Mouse (Mus musculus) heart, postnatal 25 days (tissue): Measurements from ENCODE around the gene Slc44a1. TPM values are rescaled to one million over a fixed set of nuclear protein-coding genes. Genes with fewer than 3 reads are reported as not detected.

ENCODE experiments used
- DNase-seq: peaks from one replicate; pipeline ENCODE4 v3.0.0; 2022; ENCODE audit warnings: low spot score
- intact Hi-C: fragments of 180-260 bp; cut with DNase I; formaldehyde crosslinking; loops from one replicate; pipeline ENCODE4 v1.15.1; 2025
- total RNA-seq, 2 experiments: library from RNA; stranded (reverse); gene quantifications; 2 replicates each; pipeline ENCODE4 v1.2.3; 2021

The Slc44a1 gene
- total RNA-seq, 2 experiments from 2014 or later = 30.8 to 34.6 TPM

DNA sequence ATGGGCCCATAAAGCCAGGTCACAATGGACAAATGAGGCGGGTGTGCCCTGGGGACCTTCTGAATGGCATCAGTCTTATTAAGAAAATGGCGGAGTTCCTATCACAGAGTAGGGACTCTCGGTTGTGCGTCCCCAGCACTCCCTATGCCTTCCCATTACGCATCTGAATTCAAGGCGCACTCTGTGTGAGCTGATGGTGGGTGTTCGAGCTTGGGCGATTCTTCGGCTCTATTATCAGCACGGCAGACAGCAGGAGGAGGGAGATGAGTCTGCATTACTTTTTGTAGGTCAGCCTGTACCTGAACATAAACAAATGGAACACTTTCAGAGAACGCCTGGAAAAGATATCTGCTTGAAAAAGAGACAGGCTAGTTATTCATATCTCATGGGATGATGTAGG lies 151.3 kb downstream of the Slc44a1 start:
- intact Hi-C loops = loop anchor here (5.0 to 10.0 kb wide), 3 partner anchors 209 to 479 kb away; no protein-coding TSS in a partner anchor
- no peak for DNase-seq

- DNase-seq = peak; percentile 36
- intact Hi-C loops = loop anchor here (2.0 to 10.0 kb wide), 4 partner anchors 15 to 480 kb away; no protein-coding TSS in a partner anchor
Observed at GRCm38 (mm10) chr4:53591941-53592340, 151.7 kb downstream of the Slc44a1 start.

- peak; percentile 69 for DNase-seq
Observed at GRCm38 (mm10) chr4:53592386-53592785, 152.2 kb downstream of the Slc44a1 start.

DNA sequence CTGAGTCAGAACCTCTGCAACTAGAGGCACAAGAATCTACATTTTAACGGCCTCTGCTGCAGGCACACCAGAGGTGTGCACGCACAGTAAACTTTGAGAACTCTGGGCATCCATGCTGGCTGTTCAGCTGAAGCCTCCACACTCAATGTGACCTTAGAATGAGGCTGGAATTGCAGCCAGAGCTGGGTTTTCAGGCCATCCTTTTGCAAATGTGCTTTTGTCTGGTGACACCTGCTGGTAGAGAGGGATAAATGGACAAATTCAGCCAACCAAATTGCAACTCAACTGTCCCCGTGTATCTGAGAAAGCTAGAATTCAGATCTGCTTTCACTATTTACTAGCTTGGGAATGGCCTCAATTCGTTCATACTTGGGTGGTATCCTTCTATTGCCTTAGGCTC lies 154.0 kb downstream of the Slc44a1 start:
- intact Hi-C loops = loop anchor here (2.0 to 10.0 kb wide), 4 partner anchors 49 to 482 kb away; no protein-coding TSS in a partner anchor
- peak; percentile 32 for DNase-seq

More at GRCm38 (mm10) chr4:53592386-53592785, 152.2 kb downstream of the Slc44a1 start:
- intact Hi-C loops = loop anchor here (2.0 to 10.0 kb wide), 4 partner anchors 16 to 480 kb away; no protein-coding TSS in a partner anchor

GRCm38 (mm10) chr4:53595246-53596062 lies 155.2 kb downstream of the Slc44a1 start:
- intact Hi-C loops = loop anchor here (2.0 to 10.0 kb wide), 2 partner anchors 51 to 401 kb away; no protein-coding TSS in a partner anchor
- DNase-seq = no peak

DNA sequence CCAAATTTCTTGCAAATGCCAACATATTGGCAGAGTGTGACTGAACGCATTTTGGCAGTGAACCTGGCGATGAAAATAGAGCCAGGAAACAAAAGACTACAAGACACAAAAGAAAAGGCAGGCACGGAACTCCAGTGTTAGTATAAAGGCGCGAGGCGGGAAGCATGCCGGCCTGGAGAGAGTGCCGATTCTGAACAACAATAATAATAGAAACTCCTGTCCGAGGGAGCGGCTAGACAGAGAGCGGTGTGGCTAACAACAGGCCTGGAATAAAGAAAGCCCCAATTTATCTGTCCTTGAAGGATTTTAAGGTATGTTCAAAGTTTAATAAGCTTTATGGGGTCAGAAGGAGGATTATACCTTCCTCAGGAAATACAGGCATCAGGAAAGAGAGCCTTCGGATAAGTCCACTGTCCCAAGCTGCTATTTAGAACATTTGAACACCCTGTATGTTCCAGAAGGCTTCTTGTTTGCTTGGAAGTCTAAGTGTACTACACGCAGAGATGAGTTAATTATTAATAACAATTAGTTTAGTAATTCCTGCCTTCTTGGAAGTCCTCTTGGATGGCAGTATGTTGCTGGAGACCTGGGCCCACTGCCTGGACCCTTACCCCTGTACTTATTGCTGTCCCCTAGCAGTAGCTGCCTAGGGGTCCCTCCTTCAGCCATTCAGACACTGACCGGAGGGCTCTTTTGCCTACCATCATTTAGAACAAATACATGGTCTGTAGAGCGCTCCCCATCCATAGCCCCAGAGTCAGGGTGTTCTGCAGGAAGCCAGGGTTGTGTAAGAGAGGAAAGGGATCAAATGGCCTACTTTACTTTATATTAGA lies 156.1 kb downstream of the Slc44a1 start:
- intact Hi-C loops = loop anchor here (10.0 kb wide), 1 partner anchor 401 kb away; no protein-coding TSS in a partner anchor
- DNase-seq = no peak

DNA sequence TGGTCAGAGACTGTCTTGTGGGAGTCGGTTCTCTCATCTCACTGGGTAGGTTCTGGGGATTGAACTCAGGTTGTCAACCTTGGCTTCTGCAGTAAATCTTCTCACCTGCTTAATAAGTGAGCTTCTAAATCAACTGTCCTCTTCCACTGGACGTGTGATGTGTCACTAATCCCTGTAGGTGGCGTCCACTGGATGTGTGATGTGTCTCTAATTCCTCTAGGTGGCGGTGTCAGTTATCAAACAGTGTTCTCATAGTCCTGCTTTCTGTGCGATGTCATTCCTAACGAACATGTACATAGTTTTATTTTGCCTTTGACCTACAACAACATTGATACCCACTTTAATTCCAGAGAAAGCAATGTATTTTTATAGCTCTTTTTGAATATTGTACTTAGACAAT lies 160.2 kb downstream of the Slc44a1 start:
- no peak for DNase-seq

GRCm38 (mm10) chr4:53614576-53615225 lies 174.5 kb downstream of the Slc44a1 start:
- intact Hi-C loops = no loop called here
- DNase-seq = no peak

More for the DNA sequence above, 160.2 kb downstream of the Slc44a1 start:
- intact Hi-C loops = loop anchor here (5.0 to 10.0 kb wide), 2 partner anchors 112 to 244 kb away; partner anchors contain the start of gene Fktn

GRCm38 (mm10) chr4:53617968-53618367 lies 177.8 kb downstream of the Slc44a1 start:
- no peak for DNase-seq
- intact Hi-C loops = no loop called here

- no peak for DNase-seq
- intact Hi-C loops = no loop called here
Observed at GRCm38 (mm10) chr4:53620104-53620503, 179.9 kb downstream of the Slc44a1 start.

DNA sequence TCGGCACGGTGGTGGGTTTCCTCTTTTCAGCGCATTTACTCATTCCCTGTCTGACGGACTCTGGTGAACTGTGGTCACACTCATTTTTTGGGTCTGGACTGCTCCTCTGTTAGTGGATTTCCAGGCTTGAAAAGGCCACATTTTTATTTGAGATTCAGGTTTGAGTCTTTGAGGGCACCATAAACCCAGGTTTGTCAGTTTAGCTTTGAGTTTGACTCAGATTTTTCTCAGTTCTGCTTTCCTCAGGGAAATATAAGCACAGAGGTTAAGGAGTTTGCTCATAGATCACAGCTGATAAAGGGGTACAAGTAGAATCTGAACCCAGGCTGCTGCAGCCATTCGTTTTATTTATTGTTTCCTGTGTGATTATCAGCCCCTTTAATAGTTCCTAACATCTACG lies 180.9 kb downstream of the Slc44a1 start:
- intact Hi-C loops = no loop called here

GRCm38 (mm10) chr4:53621490-53621889 lies 181.3 kb downstream of the Slc44a1 start:
- DNase-seq = no peak
- intact Hi-C loops = no loop called here

More for the DNA sequence above, 180.9 kb downstream of the Slc44a1 start:
- no peak for DNase-seq

GRCm38 (mm10) chr4:53623711-53624110 lies 183.5 kb downstream of the Slc44a1 start:
- no peak for DNase-seq
- intact Hi-C loops = no loop called here

DNA sequence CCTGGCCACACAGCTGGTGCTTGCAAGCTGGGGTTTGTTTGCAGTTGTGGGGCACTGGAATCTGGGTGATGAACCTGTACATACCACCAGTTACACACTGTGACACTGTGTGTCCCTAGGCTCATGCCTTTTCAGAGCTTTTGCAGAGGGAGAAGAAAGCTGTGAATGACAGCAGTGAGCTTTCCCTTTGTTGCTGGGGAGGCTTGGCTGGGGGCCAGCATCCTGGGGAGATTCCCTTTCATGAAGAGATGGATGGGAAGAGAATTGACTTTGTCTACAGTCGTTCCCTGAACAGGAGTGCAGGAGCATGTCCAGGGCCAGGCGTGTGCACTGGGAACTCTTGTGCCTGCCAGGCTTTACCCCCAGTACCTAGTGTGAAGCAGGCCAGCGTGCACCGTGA lies 184.6 kb downstream of the Slc44a1 start:
- DNase-seq = no peak
- intact Hi-C loops = no loop called here

- DNase-seq = no peak
- intact Hi-C loops = no loop called here
Observed at GRCm38 (mm10) chr4:53625263-53625662, 185.1 kb downstream of the Slc44a1 start.

GRCm38 (mm10) chr4:53628924-53629323 lies 188.7 kb downstream of the Slc44a1 start:
- peak; percentile 56 for DNase-seq
- intact Hi-C loops = no loop called here

GRCm38 (mm10) chr4:53630963-53631315 lies 190.7 kb downstream of the Slc44a1 start:
- intact Hi-C loops = no loop called here

GRCm38 (mm10) chr4:53631316-53632010 lies 191.2 kb downstream of the Slc44a1 start, which contains the start of gene Fsd1l:
Fsd1l (plus strand) TSS chr4:53631471.
- DNase-seq = peak; percentile 56
- intact Hi-C loops = no loop called here

More at GRCm38 (mm10) chr4:53630963-53631315, 190.7 kb downstream of the Slc44a1 start:
- no peak for DNase-seq

- intact Hi-C loops = no loop called here
Observed at GRCm38 (mm10) chr4:53632011-53632349, 191.8 kb downstream of the Slc44a1 start.

More at GRCm38 (mm10) chr4:53632011-53632349, 191.8 kb downstream of the Slc44a1 start:
- DNase-seq = no peak
